Mouse (Mus musculus) erythroblast, adult 5-6 weeks (primary cell): ENCODE results near the gene Syvn1. TPM values are rescaled to one million over a fixed set of nuclear protein-coding genes. Genes with fewer than 3 reads are reported as not detected.

Source experiments
- total RNA-seq, 2 experiments: library from RNA; stranded (forward) in 1 of 2; stranded (reverse) in 1 of 2; fragments of 150-400 nt in 1 of 2; fragments of 200-764, 138-1000 nt in 1 of 2; gene quantifications; 2 replicates each; pipeline versions ENCODE4 v1.2.3 to v1.2.4; 2015 to 2017; ENCODE audit warnings: low replicate concordance in 2 of 2

Gene Syvn1
- total RNA-seq, 2 experiments from 2014 or later: 9.9 to 43.0 TPM

Other genes with a start within 250 kb of the Syvn1 start
- gene Frmd8, start 171.3 kb upstream of the Syvn1 start, total RNA-seq (2015; ENCODE audit: low replicate concordance): 5.4 and 6.0 TPM in 2 replicates
- gene Frmd8, start 171.3 kb upstream of the Syvn1 start, total RNA-seq (2017; ENCODE audit: low replicate concordance): 4.2 and 6.8 TPM in 2 replicates
- gene Slc25a45, start 168.8 kb upstream of the Syvn1 start, total RNA-seq (2015; ENCODE audit: low replicate concordance): 14.0 and 14.6 TPM in 2 replicates
- gene Slc25a45, start 168.8 kb upstream of the Syvn1 start, total RNA-seq (2017; ENCODE audit: low replicate concordance): 10.0 and 11.3 TPM in 2 replicates
- gene Tigd3, start 152.4 kb upstream of the Syvn1 start, total RNA-seq (2015; ENCODE audit: low replicate concordance): 0.38 and 1.0 TPM in 2 replicates
- 3.1 and 6.1 TPM in 2 replicates for gene Tigd3, start 152.4 kb upstream of the Syvn1 start, total RNA-seq (2017; ENCODE audit: low replicate concordance)
- 19.4 and 34.3 TPM in 2 replicates for gene Dpf2, start 133.6 kb upstream of the Syvn1 start, total RNA-seq (2015; ENCODE audit: low replicate concordance)
- gene Dpf2, start 133.6 kb upstream of the Syvn1 start, total RNA-seq (2017; ENCODE audit: low replicate concordance): 58.8 and 71.4 TPM in 2 replicates
- gene Cdc42ep2, start 121.8 kb upstream of the Syvn1 start, total RNA-seq (2015; ENCODE audit: low replicate concordance): 0.38 and 0.42 TPM in 2 replicates
- gene Cdc42ep2, start 121.8 kb upstream of the Syvn1 start, total RNA-seq (2017; ENCODE audit: low replicate concordance): 0.42 TPM in 1 of 2 replicates, not detected in the other
- gene Pola2, start 82.4 kb upstream of the Syvn1 start, total RNA-seq (2015; ENCODE audit: low replicate concordance): 24.5 and 44.0 TPM in 2 replicates
- gene Pola2, start 82.4 kb upstream of the Syvn1 start, total RNA-seq (2017; ENCODE audit: low replicate concordance): 30.8 and 38.7 TPM in 2 replicates
- not detected in 2 replicates for gene Slc22a20, start 60.4 kb upstream of the Syvn1 start, total RNA-seq (2015; ENCODE audit: low replicate concordance)
- gene Slc22a20, start 60.4 kb upstream of the Syvn1 start, total RNA-seq (2017; ENCODE audit: low replicate concordance): not detected in 2 replicates
- gene Capn1, start 30.7 kb upstream of the Syvn1 start, total RNA-seq (2015; ENCODE audit: low replicate concordance): 18.1 and 23.8 TPM in 2 replicates
- gene Capn1, start 30.7 kb upstream of the Syvn1 start, total RNA-seq (2017; ENCODE audit: low replicate concordance): 34.8 and 43.7 TPM in 2 replicates
- 10.0 and 15.3 TPM in 2 replicates for gene Mrpl49, start 11.2 kb downstream of the Syvn1 start, total RNA-seq (2015; ENCODE audit: low replicate concordance)
- gene Mrpl49, start 11.2 kb downstream of the Syvn1 start, total RNA-seq (2017; ENCODE audit: low replicate concordance): 8.1 and 10.2 TPM in 2 replicates
- gene Fau, start 11.3 kb downstream of the Syvn1 start, total RNA-seq (2015; ENCODE audit: low replicate concordance): 503 and 517 TPM in 2 replicates
- gene Fau, start 11.3 kb downstream of the Syvn1 start, total RNA-seq (2017; ENCODE audit: low replicate concordance): 317 and 511 TPM in 2 replicates
- 1.3 and 2.7 TPM in 2 replicates for gene Znhit2, start 14.6 kb downstream of the Syvn1 start, total RNA-seq (2015; ENCODE audit: low replicate concordance)
- 2.5 and 6.3 TPM in 2 replicates for gene Znhit2, start 14.6 kb downstream of the Syvn1 start, total RNA-seq (2017; ENCODE audit: low replicate concordance)
- gene Tm7sf2, start 21.8 kb downstream of the Syvn1 start, total RNA-seq (2015; ENCODE audit: low replicate concordance): 1.2 and 2.3 TPM in 2 replicates
- gene Tm7sf2, start 21.8 kb downstream of the Syvn1 start, total RNA-seq (2017; ENCODE audit: low replicate concordance): 0.98 and 4.2 TPM in 2 replicates
- gene Vps51, start 30.7 kb downstream of the Syvn1 start, total RNA-seq (2015; ENCODE audit: low replicate concordance): 16.3 and 21.3 TPM in 2 replicates
- gene Vps51, start 30.7 kb downstream of the Syvn1 start, total RNA-seq (2017; ENCODE audit: low replicate concordance): 12.3 and 13.4 TPM in 2 replicates
- not detected in 2 replicates for gene Tmem262, start 33.5 kb downstream of the Syvn1 start, total RNA-seq (2015; ENCODE audit: low replicate concordance)
- gene Tmem262, start 33.5 kb downstream of the Syvn1 start, total RNA-seq (2017; ENCODE audit: low replicate concordance): not detected in 2 replicates
- gene Gm28374, start 35.7 kb downstream of the Syvn1 start, total RNA-seq (2015; ENCODE audit: low replicate concordance): not detected in 2 replicates
- gene Gm28374, start 35.7 kb downstream of the Syvn1 start, total RNA-seq (2017; ENCODE audit: low replicate concordance): not detected in 2 replicates
- gene Zfpl1, start 38.4 kb downstream of the Syvn1 start, total RNA-seq (2015; ENCODE audit: low replicate concordance): 0.77 and 3.8 TPM in 2 replicates
- gene Zfpl1, start 38.4 kb downstream of the Syvn1 start, total RNA-seq (2017; ENCODE audit: low replicate concordance): 5.0 and 7.8 TPM in 2 replicates
- 10.2 and 21.3 TPM in 2 replicates for gene Cdca5, start 38.4 kb downstream of the Syvn1 start, total RNA-seq (2015; ENCODE audit: low replicate concordance)
- gene Cdca5, start 38.4 kb downstream of the Syvn1 start, total RNA-seq (2017; ENCODE audit: low replicate concordance): 8.1 and 11.6 TPM in 2 replicates
- gene AC131692.1, start 47.8 kb downstream of the Syvn1 start, total RNA-seq (2015; ENCODE audit: low replicate concordance): not detected in 2 replicates
- 2.6 and 3.2 TPM in 2 replicates for gene AC131692.1, start 47.8 kb downstream of the Syvn1 start, total RNA-seq (2017; ENCODE audit: low replicate concordance)
- 0.58 and 1.0 TPM in 2 replicates for gene Naaladl1, start 59.2 kb downstream of the Syvn1 start, total RNA-seq (2015; ENCODE audit: low replicate concordance)
- gene Naaladl1, start 59.2 kb downstream of the Syvn1 start, total RNA-seq (2017; ENCODE audit: low replicate concordance): 0.26 TPM in 1 of 2 replicates, not detected in the other
- 6.3 and 10.2 TPM in 2 replicates for gene Sac3d1, start 72.1 kb downstream of the Syvn1 start, total RNA-seq (2015; ENCODE audit: low replicate concordance)
- gene Sac3d1, start 72.1 kb downstream of the Syvn1 start, total RNA-seq (2017; ENCODE audit: low replicate concordance): 3.7 and 6.1 TPM in 2 replicates
- gene Snx15, start 81.7 kb downstream of the Syvn1 start, total RNA-seq (2015; ENCODE audit: low replicate concordance): 115 and 175 TPM in 2 replicates
- gene Snx15, start 81.7 kb downstream of the Syvn1 start, total RNA-seq (2017; ENCODE audit: low replicate concordance): 111 and 128 TPM in 2 replicates
- gene Batf2, start 94.4 kb downstream of the Syvn1 start, total RNA-seq (2015; ENCODE audit: low replicate concordance): not detected in 2 replicates
- gene Batf2, start 94.4 kb downstream of the Syvn1 start, total RNA-seq (2017; ENCODE audit: low replicate concordance): 2.4 TPM in 1 of 2 replicates, not detected in the other
- gene Arl2, start 95.0 kb downstream of the Syvn1 start, total RNA-seq (2015; ENCODE audit: low replicate concordance): 3.7 and 11.9 TPM in 2 replicates
- 3.7 and 5.3 TPM in 2 replicates for gene Arl2, start 95.0 kb downstream of the Syvn1 start, total RNA-seq (2017; ENCODE audit: low replicate concordance)
- gene Majin, start 137.8 kb downstream of the Syvn1 start, total RNA-seq (2015; ENCODE audit: low replicate concordance): not detected in 2 replicates
- not detected in 2 replicates for gene Majin, start 137.8 kb downstream of the Syvn1 start, total RNA-seq (2017; ENCODE audit: low replicate concordance)
- not detected in 2 replicates for gene Gpha2, start 179.8 kb downstream of the Syvn1 start, total RNA-seq (2015; ENCODE audit: low replicate concordance)
- gene Gpha2, start 179.8 kb downstream of the Syvn1 start, total RNA-seq (2017; ENCODE audit: low replicate concordance): not detected in 2 replicates
- 45.5 and 51.0 TPM in 2 replicates for gene Ppp2r5b, start 189.3 kb downstream of the Syvn1 start, total RNA-seq (2015; ENCODE audit: low replicate concordance)
- gene Ppp2r5b, start 189.3 kb downstream of the Syvn1 start, total RNA-seq (2017; ENCODE audit: low replicate concordance): 117 and 295 TPM in 2 replicates
- gene Atg2a, start 195.1 kb downstream of the Syvn1 start, total RNA-seq (2015; ENCODE audit: low replicate concordance): 32.4 and 33.4 TPM in 2 replicates
- gene Atg2a, start 195.1 kb downstream of the Syvn1 start, total RNA-seq (2017; ENCODE audit: low replicate concordance): 32.2 and 39.0 TPM in 2 replicates
- 12.7 and 13.2 TPM in 2 replicates for gene Ehd1, start 230.1 kb downstream of the Syvn1 start, total RNA-seq (2015; ENCODE audit: low replicate concordance)
- gene Ehd1, start 230.1 kb downstream of the Syvn1 start, total RNA-seq (2017; ENCODE audit: low replicate concordance): 25.8 and 25.9 TPM in 2 replicates